Mouse (Mus musculus) G1E (cell line): ENCODE results near the gene Plrg1. TPM values are rescaled to one million over a fixed set of nuclear protein-coding genes. Genes with fewer than 3 reads are reported as not detected.

Experiments
- ATAC-seq: 2 replicates; pipeline ENCODE4 v1.8.0; 2016; ENCODE audit warnings: mild to moderate bottlenecking; ENCODE audit not compliant: insufficient number of reproducible peaks, poor library complexity, low FRiP score, severe bottlenecking; ENCODE audit errors: extremely low read depth
- DNase-seq: peaks from one replicate; pipeline ENCODE4 v3.0.0; 2012; ENCODE audit warnings: low spot score
- H3K27me3 ChIP-seq: 2 replicates; pipeline ENCODE4 v1.6.1; 2012; ENCODE audit warnings: mild to moderate bottlenecking, low read length, inconsistent platforms; ENCODE audit not compliant: insufficient read depth
- H3K36me3 ChIP-seq: replicated peaks from 2 replicates; pipeline ENCODE3; 2012; ENCODE audit warnings: mild to moderate bottlenecking, inconsistent platforms
- H3K4me1 ChIP-seq: 2 replicates; pipeline ENCODE4 v1.6.1; 2012; ENCODE audit warnings: low read depth, low read length, inconsistent platforms, mixed read lengths; ENCODE audit not compliant: insufficient read depth
- H3K4me3 ChIP-seq: 2 replicates; pipeline ENCODE4 v1.5.1; 2012; ENCODE audit warnings: low read depth, mild to moderate bottlenecking, inconsistent platforms, low read length, moderate library complexity, mixed read lengths
- H3K9me3 ChIP-seq: replicated peaks from 2 replicates; pipeline ENCODE4 v1.6.1; 2012; ENCODE audit warnings: inconsistent platforms
- CTCF ChIP-seq: IDR thresholded peaks from 2 replicates; pipeline ENCODE4 v1.5.1; 2012; ENCODE audit warnings: low read depth, low read length, inconsistent platforms, mixed read lengths
- GATA1 ChIP-seq: IDR thresholded peaks from 2 replicates; pipeline ENCODE4 v1.6.1; 2012; ENCODE audit warnings: borderline replicate concordance, low read length, inconsistent platforms, mixed read lengths
- GATA2 ChIP-seq: IDR thresholded peaks from 2 replicates; pipeline ENCODE4 v1.6.1; 2012; ENCODE audit warnings: low read depth, low read length, inconsistent platforms, borderline replicate concordance
- POLR2AphosphoS5 ChIP-seq: IDR thresholded peaks from 2 replicates; pipeline ENCODE4 v1.6.1; 2012; ENCODE audit warnings: low read depth, low read length, inconsistent platforms; ENCODE audit not compliant: insufficient replicate concordance
- TAL1 ChIP-seq: conservative IDR thresholded peaks from 2 replicates; pipeline ENCODE4 v1.6.1; 2012; ENCODE audit warnings: low read depth, low read length, inconsistent platforms, mixed read lengths
- polyA plus RNA-seq: library from polyadenylated mRNA; stranded (reverse); fragments of >175 nt; gene quantifications from 2 replicates; pipeline ENCODE4 v1.2.3, GENCODE M21; 2012
- total RNA-seq, 2 experiments: library from RNA; stranded (forward) in 1 of 2; stranded (reverse) in 1 of 2; fragments of 200-1000 nt in 1 of 2; fragments of >200 nt in 1 of 2; fragmentation: Nextera tagmentation in 1 of 2; gene quantifications; 2 replicates each; pipeline ENCODE4 v1.2.3; 2014 to 2017

Plrg1 gene
- total and polyA plus RNA-seq, 3 experiments: 6.6 to 122 (median 99.5) TPM

DNA sequence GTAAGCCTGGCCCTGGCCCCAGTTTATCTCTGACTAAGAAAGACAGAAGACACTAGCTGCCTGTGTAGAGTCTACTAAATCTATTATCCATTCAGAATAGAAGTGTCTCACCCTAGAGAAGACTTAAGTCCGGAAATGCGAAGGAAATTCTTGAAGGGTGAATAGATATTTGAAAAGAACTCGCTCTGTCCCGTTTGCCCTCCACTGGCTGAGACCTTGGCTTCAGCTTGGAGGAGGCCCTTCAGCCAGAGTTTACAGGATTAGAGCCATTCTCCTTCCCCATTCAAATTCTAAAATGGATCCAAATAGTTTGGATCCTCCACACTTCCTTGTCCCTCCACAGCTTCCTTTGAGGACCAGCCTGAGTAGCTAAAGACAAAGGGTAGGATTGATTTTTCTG lies 25.0 kb upstream of the Plrg1 start:
- Histone ChIP-seq H3K36me3 (no peaks in the 10 kb centered on the region), H3K4me3 (no peak overlapping the region), H3K9me3 (no peaks in the 10 kb centered on the region), H3K27me3 (peaks cover 26% of the 10 kb centered on the region; the same call in 1 of the 2 replicates), H3K4me1 (no peaks in the 10 kb centered on the region)
- ATAC-seq (no peak), DNase-seq (no peak)
- TF ChIP-seq GATA1: no peak
- TF ChIP-seq TAL1: no peak
- TF ChIP-seq CTCF: no peak
- TF ChIP-seq GATA2: no peak
- TF ChIP-seq POLR2AphosphoS5: no peak

DNA sequence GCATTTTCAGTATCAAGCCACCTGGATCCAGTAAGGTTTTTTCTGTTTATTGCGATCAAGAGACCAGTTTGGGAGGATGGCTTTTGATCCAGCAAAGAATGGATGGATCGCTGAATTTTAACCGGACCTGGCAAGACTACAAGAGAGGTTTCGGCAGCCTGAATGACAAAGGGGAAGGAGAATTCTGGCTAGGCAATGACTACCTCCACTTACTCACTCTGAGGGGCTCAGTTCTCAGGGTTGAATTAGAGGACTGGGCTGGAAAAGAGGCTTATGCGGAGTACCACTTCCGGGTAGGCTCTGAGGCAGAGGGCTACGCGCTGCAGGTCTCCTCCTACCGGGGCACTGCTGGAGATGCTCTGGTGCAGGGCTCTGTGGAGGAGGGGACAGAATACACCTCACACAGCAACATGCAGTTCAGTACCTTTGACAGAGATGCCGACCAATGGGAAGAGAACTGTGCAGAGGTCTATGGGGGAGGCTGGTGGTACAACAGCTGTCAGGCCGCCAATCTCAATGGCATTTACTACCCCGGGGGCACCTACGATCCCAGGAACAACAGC lies 22.5 kb upstream of the Plrg1 start:
- H3K27me3 ChIP-seq: peaks cover 19% of the 10 kb centered on the region; the same call in 1 of the 2 replicates
- H3K36me3 ChIP-seq: no peaks in the 10 kb centered on the region
- H3K9me3 ChIP-seq: no peaks in the 10 kb centered on the region
- DNase-seq (no peak), ATAC-seq (no peak)
- TF ChIP-seq POLR2AphosphoS5 (no peak), GATA2 (no peak), GATA1 (no peak), CTCF (no peak), TAL1 (no peak)
- H3K4me1 ChIP-seq: no peaks in the 10 kb centered on the region; the same call in 1 of the 2 replicates
- no peak overlapping the region for H3K4me3 ChIP-seq

DNA sequence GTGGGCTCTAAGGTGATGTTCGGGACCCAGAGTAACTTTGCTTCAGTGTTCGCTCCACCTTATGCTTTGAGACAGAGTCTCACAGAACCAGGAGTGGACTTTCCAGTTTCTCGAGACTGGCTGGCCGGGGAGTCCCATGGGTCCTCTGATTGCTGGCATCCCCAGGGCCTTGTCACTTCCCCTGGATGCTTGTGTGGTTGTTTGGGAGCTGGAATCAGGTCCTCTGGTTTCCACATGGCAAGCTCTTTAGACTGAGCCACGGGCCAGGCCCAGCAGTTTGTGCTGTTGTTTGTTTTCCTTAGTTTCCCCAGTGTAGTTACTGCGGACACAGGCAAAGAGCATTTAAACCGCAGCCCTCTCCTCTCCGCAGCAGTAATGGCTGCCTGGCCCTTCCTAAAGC lies 21.5 kb upstream of the Plrg1 start:
- H3K4me1 ChIP-seq: no peaks in the 10 kb centered on the region; the same call in 1 of the 2 replicates

DNA sequence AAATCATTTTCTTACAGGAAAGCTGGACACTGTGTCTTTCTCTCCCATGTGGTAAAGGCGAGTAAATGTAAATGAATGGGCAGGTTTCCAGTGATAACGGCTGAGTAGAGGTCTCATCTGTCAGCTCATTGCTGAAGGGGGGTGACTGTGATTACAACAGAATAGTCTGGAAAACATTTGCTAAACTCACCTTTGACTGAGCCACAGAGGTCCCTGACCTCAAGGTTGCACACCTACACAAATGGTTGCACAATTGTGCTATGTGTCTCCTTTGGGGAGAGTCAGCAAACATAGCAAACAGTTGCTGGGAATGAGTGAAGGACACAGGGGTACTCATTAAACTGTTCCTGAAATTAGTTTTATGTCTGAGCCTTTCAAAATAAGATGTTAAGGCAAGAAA lies 16.5 kb upstream of the Plrg1 start:
- no peaks in the 10 kb centered on the region for H3K9me3 ChIP-seq
- ATAC-seq: no peak
- peaks cover 2% of the 10 kb centered on the region for H3K4me1 ChIP-seq
- no peaks in the 10 kb centered on the region for H3K36me3 ChIP-seq
- no peak for TF ChIP-seq POLR2AphosphoS5
- TF ChIP-seq CTCF: no peak
- TF ChIP-seq GATA2: no peak
- TF ChIP-seq TAL1: no peak
- TF ChIP-seq GATA1: no peak
- H3K4me3 ChIP-seq: no peak overlapping the region
- DNase-seq: no peak
- peaks cover 1% of the 10 kb centered on the region; the same call in 1 of the 2 replicates for H3K27me3 ChIP-seq

More for the DNA sequence above, 21.5 kb upstream of the Plrg1 start:
- Histone ChIP-seq H3K9me3 (no peaks in the 10 kb centered on the region), H3K36me3 (no peaks in the 10 kb centered on the region), H3K4me3 (no peak overlapping the region), H3K27me3 (peaks cover 19% of the 10 kb centered on the region; the same call in 1 of the 2 replicates)
- ATAC-seq: no peak
- no peak for TF ChIP-seq TAL1
- TF ChIP-seq GATA1: no peak
- TF ChIP-seq CTCF: no peak
- no peak for TF ChIP-seq GATA2
- no peak for TF ChIP-seq POLR2AphosphoS5
- DNase-seq: no peak

DNA sequence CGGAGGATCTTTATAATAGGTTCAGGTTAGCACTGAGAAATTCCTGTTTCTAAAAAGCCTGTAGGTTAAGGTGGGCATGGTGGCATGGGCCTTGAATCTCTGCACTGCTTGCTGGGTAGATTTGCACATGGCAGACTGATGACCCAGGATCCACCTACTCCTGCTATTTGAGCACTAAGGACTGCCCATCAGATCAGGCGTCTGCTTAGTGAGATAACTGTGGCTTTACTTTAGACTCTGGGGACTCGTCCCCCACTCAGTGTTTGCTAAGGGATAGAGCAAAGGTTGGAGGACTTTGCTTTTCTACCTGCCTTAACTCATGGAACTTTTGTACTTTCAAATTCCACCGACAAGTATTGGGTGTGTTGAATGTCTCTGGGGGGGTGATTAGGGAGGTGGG lies 15.7 kb upstream of the Plrg1 start:
- no peaks in the 10 kb centered on the region for H3K27me3 ChIP-seq
- no peak for ATAC-seq
- no peaks in the 10 kb centered on the region for H3K9me3 ChIP-seq
- no peaks in the 10 kb centered on the region for H3K36me3 ChIP-seq
- H3K4me1 ChIP-seq: peaks cover 2% of the 10 kb centered on the region
- H3K4me3 ChIP-seq: no peak overlapping the region
- DNase-seq: no peak
- TF ChIP-seq POLR2AphosphoS5: no peak
- TF ChIP-seq GATA2: no peak
- TF ChIP-seq TAL1: no peak
- TF ChIP-seq GATA1: no peak
- no peak for TF ChIP-seq CTCF

DNA sequence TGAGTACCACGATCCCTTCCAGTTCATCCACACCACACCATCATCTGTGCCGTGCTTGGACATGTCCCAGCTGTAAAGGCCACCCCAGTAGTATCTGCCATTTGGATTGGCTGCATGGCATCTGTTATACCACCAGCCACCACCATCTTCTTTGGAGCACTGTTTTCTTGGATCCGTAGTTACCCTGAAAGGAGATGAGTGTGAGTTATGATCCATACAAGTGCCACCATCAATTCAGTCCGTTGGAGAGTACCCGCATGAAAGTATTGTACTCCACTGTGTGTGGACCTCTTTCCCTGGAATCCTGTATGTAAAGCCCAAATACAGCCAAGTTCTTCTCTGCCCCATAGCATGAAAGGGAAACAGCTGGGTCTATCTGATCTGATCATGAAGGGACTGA lies 12.9 kb upstream of the Plrg1 start:
- DNase-seq: no peak
- H3K36me3 ChIP-seq: no peaks in the 10 kb centered on the region
- H3K9me3 ChIP-seq: no peaks in the 10 kb centered on the region
- TF ChIP-seq CTCF: no peak
- H3K27me3 ChIP-seq: no peaks in the 10 kb centered on the region; the same call in 1 of the 2 replicates
- no peak overlapping the region for H3K4me3 ChIP-seq
- peaks cover 2% of the 10 kb centered on the region; the same call in 1 of the 2 replicates for H3K4me1 ChIP-seq
- ATAC-seq: no peak

DNA sequence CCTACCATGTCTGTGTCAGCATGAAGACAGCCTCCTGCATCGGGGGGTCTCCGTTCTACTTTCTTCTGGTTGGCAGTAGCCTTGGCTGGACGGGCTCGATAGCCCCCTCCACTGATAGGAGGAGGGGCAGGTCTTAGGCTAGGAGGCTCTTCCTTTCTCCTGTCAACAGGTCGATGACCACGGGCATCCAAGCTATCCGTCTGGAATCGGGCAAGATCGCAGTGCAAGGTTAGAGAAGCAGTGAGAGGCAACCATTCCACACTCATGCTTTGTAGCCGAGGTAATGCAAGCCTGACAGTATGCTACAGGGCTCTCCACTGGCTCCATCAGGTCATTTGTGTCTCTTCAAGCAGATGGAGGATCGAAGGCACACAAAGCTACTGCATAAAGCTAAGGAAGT lies 8.7 kb upstream of the Plrg1 start:
- Histone ChIP-seq H3K36me3 (no peaks in the 10 kb centered on the region), H3K4me1 (peaks cover 7% of the 10 kb centered on the region; the same call in 1 of the 2 replicates), H3K4me3 (no peak overlapping the region), H3K27me3 (no peaks in the 10 kb centered on the region; the same call in 1 of the 2 replicates), H3K9me3 (no peaks in the 10 kb centered on the region)
- DNase-seq (no peak), ATAC-seq (no peak)
- TF ChIP-seq POLR2AphosphoS5 (no peak), GATA1 (no peak), CTCF (no peak), TAL1 (no peak), GATA2 (no peak)
